9 mouse cellular contexts compared by ENCODE assay signal in genomic region chr5:111420896-111421295, GRCm38 (mm10). TPM values are rescaled to one million over a fixed set of nuclear protein-coding genes. Genes with fewer than 3 reads are reported as not detected.
DNase-seq lines count a peak whose midpoint lies in the region; ATAC-seq and TF ChIP-seq lines count a peak whose summit lies in the region.
"Had no signal": no experiment of that assay in that cellular context is flagged by ENCODE, and none has a peak within 500 bp of the region (broad histone marks: within the 10 kb centered on the region; RNA-seq: fewer than 3 reads in every experiment).

No protein-coding gene starts in this region.

- H3K4me1 ChIP-seq in embryonic fibroblast, embryonic 13.5 days (ENCODE audit: control insufficient read depth, insufficient read depth, low read length): 0 out of 2 replicates have a peak, but pooled peaks cover 2% of the 10 kb centered on the region
- peaks cover 59% of the 10 kb centered on the region for H3K4me1 ChIP-seq in intestine, embryonic 14.5 days (replicated peaks; ENCODE audit: control insufficient read depth, insufficient read depth, low read length)
- peaks cover 79% of the 10 kb centered on the region for H3K4me1 ChIP-seq in neural tube, embryonic 12.5 days

- peak overlapping the region; percentile 86 for H3K4me2 ChIP-seq in intestine, embryonic 14.5 days (ENCODE audit: low read length)
- peak overlapping the region; percentile 98 for H3K4me2 ChIP-seq in neural tube, embryonic 12.5 days (replicated peaks)

- DNase-seq in layer of hippocampus, adult 2 months (ENCODE audit: low spot score in 2 of 2): no peak
- no peak for DNase-seq in layer of hippocampus, postnatal 25 days (ENCODE audit: extremely low spot score in 1 of 2, low spot score in 1 of 2)
- no peak for DNase-seq in intestine, embryonic 14.5 days (ENCODE audit: low spot score)
- no peak for DNase-seq in lung, postnatal 4 days
- DNase-seq in adrenal gland, adult 18-20 months (ENCODE audit: low spot score in 2 of 2): no peak
- DNase-seq: cerebellum, adult 11-12 months had no signal

- WGBS in intestine, embryonic 14.5 days: 67% methylated on average over 22 of the region's 22 CpGs
- WGBS in neural tube, embryonic 12.5 days: 26% methylated on average over 22 of the region's 22 CpGs

- ATAC-seq in intestine, embryonic 14.5 days (replicated peaks; ENCODE audit: low FRiP score, low TSS enrichment, low read depth): no peak
- ATAC-seq in neural tube, embryonic 12.5 days (ENCODE audit: low FRiP score, low read depth): no peak
- no peak for ATAC-seq in inflammation-experienced regulatory T-cells, adult 6 months

- H3K27me3 ChIP-seq in intestine, embryonic 14.5 days (replicated peaks; ENCODE audit: control insufficient read depth, insufficient read depth, low read length): peaks cover 13% of the 10 kb centered on the region
- H3K27me3 ChIP-seq in neural tube, embryonic 12.5 days (replicated peaks): 0 out of 2 replicates have a peak, but pooled peaks cover 4% of the 10 kb centered on the region

- no peak for TF ChIP-seq POLR2A in embryonic fibroblast, embryonic 13.5 days (IDR thresholded peaks at IDR 0.05; ENCODE audit: low read depth, low read length)

- no peak for TF ChIP-seq CTCF in layer of hippocampus, adult 2 months (conservative IDR thresholded peaks at IDR 0.05)
- no peak for TF ChIP-seq CTCF in embryonic fibroblast, embryonic 13.5 days (IDR thresholded peaks at IDR 0.05; ENCODE audit: borderline replicate concordance, insufficient read depth, low read length)

- no peaks in the 10 kb centered on the region for H3K9me3 ChIP-seq in intestine, embryonic 14.5 days (ENCODE audit: control insufficient read depth, low read length)
- no peaks in the 10 kb centered on the region for H3K9me3 ChIP-seq in neural tube, embryonic 12.5 days

- no peak overlapping the region; the same call in 1 of the 2 replicates for H3K9ac ChIP-seq in intestine, embryonic 14.5 days (ENCODE audit: low read length)
- H3K9ac ChIP-seq in neural tube, embryonic 12.5 days: peak overlapping the region; percentile 97

- peak overlapping the region; percentile 88 for H3K27ac ChIP-seq in layer of hippocampus, adult 2 months
- no peak overlapping the region for H3K27ac ChIP-seq in embryonic fibroblast, embryonic 13.5 days (ENCODE audit: insufficient read depth, low read length)
- H3K27ac ChIP-seq in intestine, embryonic 14.5 days (ENCODE audit: low read depth): no peak overlapping the region
- no peak overlapping the region for H3K27ac ChIP-seq in neural tube, embryonic 12.5 days

- H3K4me3 ChIP-seq in layer of hippocampus, adult 2 months: peak overlapping the region; percentile 73
- H3K4me3 ChIP-seq in embryonic fibroblast, embryonic 13.5 days (ENCODE audit: insufficient read depth, low read length): peak overlapping the region; percentile 59
- peak overlapping the region; percentile 74; the same call in 1 of the 2 replicates for H3K4me3 ChIP-seq in intestine, embryonic 14.5 days (ENCODE audit: low read depth, low read length)
- H3K4me3 ChIP-seq in neural tube, embryonic 12.5 days: peak overlapping the region; percentile 95

- H3K36me3 ChIP-seq in intestine, embryonic 14.5 days (ENCODE audit: control insufficient read depth, insufficient read depth, low read length): peaks cover 22% of the 10 kb centered on the region
- H3K36me3 ChIP-seq in neural tube, embryonic 12.5 days: peaks cover 33% of the 10 kb centered on the region

RNA-seq across cellular contexts. Expression of gene Mn1, which starts 3.7 kb away (rescaled TPM):
- total RNA-seq in layer of hippocampus, adult 2 months (2021): 10 to 100 TPM; 38.4 to 45.6 TPM
- total RNA-seq in layer of hippocampus, postnatal 25 days (2021): 10 to 100 TPM; 40.0 to 40.1 TPM
- 18.9 and 21.7 TPM in 2 replicates for polyA plus RNA-seq in embryonic fibroblast, embryonic 13.5 days (2011; ENCODE audit: insufficient read length, low read depth, missing spikeins)
- polyA plus RNA-seq in intestine, embryonic 14.5 days (2014; fragmentation: Nextera tagmentation; extraction: Ambion mirVana): 10.9 and 11.7 TPM in 2 replicates
- polyA plus RNA-seq in neural tube, embryonic 12.5 days (2016; fragmentation: Nextera tagmentation; extraction: Ambion mirVana): 25.8 and 29.9 TPM in 2 replicates
- not detected for polyA plus RNA-seq in inflammation-experienced regulatory T-cells, adult 6 months (2017; shearing (Covaris generic))
- 1 to 10 TPM; 3.9 to 4.9 TPM for total RNA-seq in adrenal gland, adult 18-20 months (2021)

Comparison
In these comparisons a context has a peak if more than half of its experiments do, and no peak if none do; other contexts are left out.
1. RNA of gene Mn1, which starts 3.7 kb away (polyA plus RNA-seq): 25.8 to 29.9 TPM in neural tube, embryonic 12.5 days, 18.9 to 21.7 TPM in embryonic fibroblast, embryonic 13.5 days and 10.9 to 11.7 TPM in intestine, embryonic 14.5 days; not detected in inflammation-experienced regulatory T-cells, adult 6 months; every median in the first group is over 10 times any median in the second.
2. Peak in every context shown above with its lines, with median percentiles within 50 percentile points of each other: H3K4me3 ChIP-seq.